Mouse (Mus musculus) hindlimb bud, embryonic 11.5 days (tissue): ENCODE results near the gene Trmt10c.
A peak's percentile ranks its signal among the peaks of the same experiment; 100 is the strongest.
"Not testable (repeated sequence)": the region's sequence is repeated elsewhere in the genome, so short reads cannot be mapped to it uniquely, and the experiment has no call there.

Source experiments
- DNase-seq: peaks from one replicate; pipeline ENCODE4 v3.0.0-alpha.2; 2012; ENCODE audit warnings: low read depth, low spot score; ENCODE audit errors: extremely low spot score

The Trmt10c gene

GRCm38 (mm10) chr16:56048038-56048437, 10.4 kb upstream of the Trmt10c start, which contains the start of gene Senp7:
Gene Senp7 (plus strand): TSS chr16:56048338.
- DNase-seq, result not testable (repeated sequence)

GRCm38 (mm10) chr16:56038090-56038489, 471 bp upstream of the Trmt10c start:
- no peak for DNase-seq

DNA sequence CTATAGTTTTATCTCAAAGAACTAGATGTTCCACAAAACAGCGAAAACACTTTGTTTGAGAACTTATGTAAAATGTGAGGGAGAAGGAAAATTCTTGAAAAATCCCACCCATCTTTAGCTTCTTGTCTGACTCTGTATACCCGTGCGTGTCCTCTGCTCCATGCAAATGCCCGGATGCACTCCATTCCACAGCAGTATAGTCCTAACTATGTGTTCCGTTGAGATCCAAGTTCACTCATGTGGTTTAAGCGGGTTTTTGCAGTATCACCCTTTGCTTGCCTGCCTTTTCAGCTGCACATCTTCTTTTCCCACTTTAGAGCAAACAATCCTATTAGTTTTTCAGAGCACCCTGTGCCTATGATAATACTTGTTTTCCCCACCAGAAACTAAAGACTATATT, 1.1 kb downstream of the Trmt10c start:
- no peak for DNase-seq

- no peak for DNase-seq
Observed at GRCm38 (mm10) chr16:56034566-56034965, 3.1 kb downstream of the Trmt10c start.

DNA sequence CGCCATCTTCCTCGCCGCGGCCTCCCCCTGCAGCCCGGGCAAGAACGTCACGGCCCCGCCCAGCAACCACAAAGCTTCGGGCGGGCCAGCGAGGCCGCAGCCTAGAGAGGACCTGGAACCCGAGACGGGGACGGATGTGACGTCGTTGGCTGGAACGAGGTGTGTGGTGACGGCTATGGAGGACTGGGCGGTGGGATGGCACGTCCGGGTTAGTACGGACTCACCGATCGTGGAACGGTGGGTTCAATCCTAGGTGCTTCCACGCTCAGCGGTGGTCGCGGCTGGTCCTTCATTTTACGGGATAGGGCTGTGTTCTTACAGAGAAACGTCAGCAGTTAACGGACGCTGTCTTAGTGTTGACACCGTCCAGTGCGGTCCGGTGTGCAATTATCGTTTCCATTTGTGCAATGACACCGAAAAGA, 7.9 kb downstream of the Trmt10c start, which contains the start of gene Pcnp:
Gene Pcnp (minus strand): TSS at position 79 of the 422 bp plus-strand sequence.
- peak; percentile 92 for DNase-seq

GRCm38 (mm10) chr16:56028722-56029551, 8.7 kb downstream of the Trmt10c start:
- no peak for DNase-seq

- no peak for DNase-seq
Observed at GRCm38 (mm10) chr16:56027854-56028629, 9.6 kb downstream of the Trmt10c start.

- DNase-seq, result no peak
Observed at GRCm38 (mm10) chr16:56019660-56020059, 18.0 kb downstream of the Trmt10c start.

- no peak for DNase-seq
Observed at GRCm38 (mm10) chr16:56014076-56014475, 23.5 kb downstream of the Trmt10c start.

DNA sequence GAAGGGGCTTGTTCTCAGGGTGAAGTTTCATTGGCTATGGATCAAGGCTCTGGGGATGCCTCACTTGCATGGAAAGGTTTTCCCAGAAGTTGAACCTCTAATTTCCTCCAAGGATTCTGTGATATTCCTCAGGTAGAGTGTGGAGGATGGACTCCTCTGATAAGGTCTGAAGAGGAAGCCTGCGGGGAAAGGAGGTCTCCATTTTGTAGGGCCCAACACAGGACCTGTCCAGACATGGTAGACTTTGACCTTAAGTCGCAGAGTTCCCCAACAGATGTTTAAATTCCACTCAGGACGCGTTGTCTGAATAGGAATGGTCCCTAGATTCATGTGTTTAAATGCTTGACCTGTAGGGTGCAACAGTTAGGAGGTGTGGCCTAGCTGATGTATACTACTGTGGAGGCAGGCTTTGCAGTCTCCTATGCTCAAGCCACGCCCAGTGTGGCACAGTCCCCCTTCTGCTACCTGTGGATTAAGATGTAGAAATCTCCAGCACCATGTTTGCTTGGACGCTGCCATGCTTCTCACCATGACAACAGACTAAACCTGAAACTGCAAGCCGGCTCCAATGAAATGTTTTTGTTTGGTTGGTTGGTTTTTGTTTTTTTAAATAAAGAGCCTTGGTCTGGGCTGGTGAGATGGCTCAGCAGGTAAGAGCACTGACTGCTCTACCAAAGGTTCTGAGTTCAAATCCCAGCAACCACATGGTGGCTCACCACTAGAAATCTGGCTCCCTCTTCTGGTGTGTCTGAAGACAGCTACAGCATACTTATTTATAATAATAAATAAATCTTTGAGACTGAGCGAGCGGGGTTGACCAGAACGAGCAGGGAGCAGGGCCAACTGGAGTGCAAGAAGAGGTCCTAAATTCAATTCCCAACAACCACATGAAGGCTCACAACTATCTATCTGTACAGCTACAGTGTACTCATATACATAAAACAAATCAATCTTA, 24.6 kb downstream of the Trmt10c start:
- DNase-seq, result no peak

GRCm38 (mm10) chr16:56008862-56009261, 28.8 kb downstream of the Trmt10c start:
- no peak for DNase-seq

DNA sequence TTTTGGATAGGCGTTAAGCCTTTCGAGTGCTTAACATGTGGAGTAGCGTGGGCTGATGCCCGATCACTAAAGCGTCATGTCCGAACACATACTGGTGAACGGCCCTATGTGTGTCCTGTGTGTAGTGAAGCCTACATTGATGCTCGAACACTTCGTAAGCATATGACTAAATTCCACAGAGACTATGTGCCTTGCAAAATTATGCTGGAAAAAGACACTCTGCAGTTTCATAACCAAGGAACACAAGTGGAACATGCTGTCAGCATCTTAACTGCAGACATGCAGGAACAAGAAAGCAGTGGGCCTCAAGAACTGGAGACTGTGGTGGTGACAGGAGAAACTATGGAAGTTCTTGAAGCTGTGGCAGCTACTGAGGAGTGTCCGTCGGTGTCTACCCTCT, 30.8 kb downstream of the Trmt10c start:
- DNase-seq, result no peak

DNA sequence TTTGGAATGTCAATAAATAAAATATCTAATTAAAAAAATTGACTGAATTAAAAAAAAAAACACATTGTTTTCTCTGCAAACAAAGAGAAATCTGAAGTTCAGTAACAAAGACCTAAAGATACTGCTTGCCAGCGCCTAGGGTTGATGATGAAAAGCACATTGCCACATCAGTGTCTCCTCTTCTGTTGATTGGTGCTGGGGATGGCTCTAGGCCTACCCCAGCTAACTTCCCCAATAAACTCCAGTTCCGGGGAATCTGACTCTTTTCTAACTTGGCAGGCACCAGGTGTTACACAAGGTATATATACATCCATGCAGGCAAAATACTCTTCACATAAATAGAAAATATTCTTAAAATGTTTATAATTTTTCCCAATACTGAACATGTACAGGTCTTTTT, 43.4 kb downstream of the Trmt10c start:
- DNase-seq, result no peak

GRCm38 (mm10) chr16:55990311-55990710, 47.3 kb downstream of the Trmt10c start:
- no peak for DNase-seq

DNA sequence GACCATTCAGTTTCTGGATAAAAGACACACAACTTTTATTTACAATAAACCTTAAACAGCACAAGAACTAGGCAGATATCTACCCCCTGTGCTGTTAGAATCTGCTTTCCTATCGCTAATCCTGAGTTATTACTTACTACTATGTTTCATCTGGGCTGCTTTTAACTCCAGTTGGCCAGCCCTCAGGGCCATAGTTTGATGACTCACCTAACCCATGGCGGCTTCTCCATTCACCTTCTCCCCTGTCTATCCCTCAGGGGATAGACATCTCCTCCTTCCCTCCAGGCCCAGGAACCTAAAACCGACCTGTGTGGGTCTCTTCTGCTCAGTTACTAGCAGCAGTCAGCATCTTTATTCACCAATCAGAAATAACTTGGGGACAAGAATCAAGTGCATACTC, 51.6 kb downstream of the Trmt10c start:
- no peak for DNase-seq
